Mouse (Mus musculus) mouse trophoblast stem cell (cell line): ENCODE results near the gene Cd2bp2.

Source experiments
- in situ Hi-C, 2 experiments: fragments of 300-500 bp; cut with MseI, MboI; formaldehyde crosslinking; loops; 2 replicates in 1 of 2; 3 replicates in 1 of 2; pipeline ENCODE4 v1.15.1; 2025

The Cd2bp2 gene

DNA sequence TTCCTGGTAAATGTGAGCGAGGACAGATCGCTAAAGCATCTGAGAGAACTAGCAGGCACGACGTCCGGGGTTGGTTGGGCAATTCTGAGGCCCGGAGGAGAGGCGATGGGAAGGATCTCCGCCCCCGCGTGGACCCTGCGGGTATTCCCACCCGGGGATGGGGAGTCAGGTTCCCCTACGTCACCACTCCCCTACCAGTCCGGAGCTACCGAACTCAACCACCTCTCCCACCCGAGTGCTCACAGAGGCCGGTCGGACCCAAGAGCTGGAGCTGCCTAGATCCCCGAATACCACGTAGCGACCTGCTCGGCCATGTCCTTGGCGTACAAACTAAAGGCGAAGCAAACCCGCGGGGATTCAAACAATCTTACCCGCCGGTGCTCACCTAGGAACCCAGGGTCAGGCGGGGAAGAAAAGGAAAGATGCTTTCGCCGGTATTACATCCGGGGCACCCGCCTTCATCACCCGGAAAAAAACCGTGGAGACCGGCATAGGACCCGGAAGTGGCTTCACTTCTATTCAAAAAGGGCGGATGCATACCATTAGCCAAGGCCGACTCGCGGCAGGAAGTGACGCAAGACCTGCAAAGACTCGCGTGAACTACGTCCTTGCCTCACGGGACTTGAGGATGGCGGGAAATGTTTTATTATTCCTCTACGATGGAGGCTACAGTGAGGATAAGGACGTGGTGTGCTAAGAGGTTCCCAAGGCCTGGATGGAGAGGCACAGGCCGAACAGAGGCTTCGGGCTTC is at the start of gene Cd2bp2:
Cd2bp2 (minus strand) TSS at position 507 of the 752 bp plus-strand sequence.
- in situ Hi-C loops, result no loop called here

GRCm38 (mm10) chr7:127244658-127245510 is 49.0 kb upstream of the Cd2bp2 start:
- in situ Hi-C loops, result no loop called here

GRCm38 (mm10) chr7:127243870-127244657 is 48.2 kb upstream of the Cd2bp2 start, which contains the start of gene Zfp771:
Gene Zfp771 (plus strand): TSS chr7:127244274.
- in situ Hi-C loops, result no loop called here

- in situ Hi-C loops, result no loop called here
These were observed 47.6 kb upstream of the Cd2bp2 start for GRCm38 (mm10) chr7:127243361-127243867.

DNA sequence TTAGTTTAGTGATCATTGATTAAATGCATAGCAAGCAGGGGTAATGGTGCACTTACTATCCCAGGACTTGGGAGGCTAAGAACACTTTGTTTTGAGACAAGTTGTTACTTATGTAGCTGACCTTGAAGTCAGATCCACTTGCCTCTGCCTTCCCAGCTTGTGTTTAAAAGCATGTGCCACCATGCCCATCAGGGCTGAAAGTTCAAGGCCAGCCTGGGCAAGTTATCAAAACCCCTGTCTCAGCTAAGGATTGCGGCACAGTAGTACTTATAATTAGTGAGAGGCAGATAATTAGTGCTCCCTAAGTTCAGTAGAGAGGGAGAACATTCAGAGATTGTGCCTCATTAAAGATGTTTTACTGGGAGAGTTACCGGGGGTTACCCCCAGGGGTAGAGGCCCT is 38.9 kb upstream of the Cd2bp2 start:
- in situ Hi-C loops, result no loop called here

DNA sequence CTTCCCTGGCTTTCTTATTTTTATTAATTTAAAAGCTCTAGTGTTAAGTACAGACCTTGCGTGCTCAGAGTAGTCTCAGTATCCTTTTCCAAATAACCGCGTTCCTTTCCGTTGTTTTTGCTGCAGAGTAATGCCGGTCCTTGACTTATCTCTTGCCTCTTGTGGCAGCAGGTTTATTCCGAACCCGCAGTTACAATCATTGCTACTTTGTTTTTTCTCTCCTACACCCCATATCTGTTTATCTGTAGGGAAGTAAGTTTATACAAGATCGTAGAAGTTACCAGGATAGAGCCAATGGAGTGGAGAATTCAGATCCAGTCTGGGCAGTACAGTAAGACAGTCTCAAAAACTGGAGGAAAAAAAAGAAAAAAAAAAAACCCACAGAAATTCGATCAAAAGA is 37.9 kb upstream of the Cd2bp2 start:
- in situ Hi-C loops, result no loop called here

GRCm38 (mm10) chr7:127233368-127233749 is 37.5 kb upstream of the Cd2bp2 start:
- in situ Hi-C loops, result no loop called here

DNA sequence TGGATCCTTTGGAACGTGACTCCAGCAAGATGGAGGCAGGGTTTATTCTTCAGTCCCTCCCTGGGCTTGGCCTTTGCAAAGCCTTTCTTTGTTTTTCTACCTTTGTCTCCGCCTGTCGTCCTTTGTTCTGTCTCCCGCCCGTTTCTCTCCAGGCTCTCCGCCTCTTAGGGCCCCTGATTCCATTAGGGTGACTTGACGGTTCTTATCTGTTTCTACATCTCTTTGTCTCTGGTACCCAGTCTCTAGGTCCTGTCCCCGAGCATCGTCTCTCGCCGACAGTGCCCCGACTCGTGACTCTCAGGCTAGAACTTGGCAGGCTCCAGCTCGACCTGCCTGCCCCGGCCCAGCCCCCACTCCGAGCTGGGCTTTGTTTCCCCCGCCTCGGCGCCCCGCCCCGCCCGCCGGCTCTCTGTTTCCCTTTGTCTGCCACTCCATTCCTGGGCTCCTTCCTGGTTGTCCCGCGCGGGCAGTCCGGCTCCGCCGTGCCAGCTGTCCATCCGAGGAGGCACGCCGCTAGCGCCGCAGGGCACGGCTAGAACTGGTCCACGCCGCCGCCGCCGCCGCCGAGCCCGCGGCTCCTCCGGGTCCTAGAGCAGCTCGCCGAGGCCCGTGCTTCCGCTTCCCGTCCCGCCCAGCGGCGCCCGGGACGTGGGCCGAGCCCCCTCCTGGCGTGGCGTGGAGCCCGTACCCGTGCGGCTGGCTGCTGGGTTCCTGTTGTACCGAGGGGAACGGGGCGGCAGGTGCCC is 36.9 kb upstream of the Cd2bp2 start, which contains the start of the genes Zfp553 and Sept1:
Zfp553 (plus strand) TSS at position 440 of the 746 bp plus-strand sequence.
Sept1 (minus strand) TSS at position 509 of the 746 bp plus-strand sequence.
- in situ Hi-C loops, result no loop called here

- in situ Hi-C loops, result no loop called here
These were observed 36.2 kb upstream of the Cd2bp2 start for GRCm38 (mm10) chr7:127231826-127232621.

- in situ Hi-C loops, result no loop called here
These were observed 35.5 kb upstream of the Cd2bp2 start for GRCm38 (mm10) chr7:127231376-127231775.

DNA sequence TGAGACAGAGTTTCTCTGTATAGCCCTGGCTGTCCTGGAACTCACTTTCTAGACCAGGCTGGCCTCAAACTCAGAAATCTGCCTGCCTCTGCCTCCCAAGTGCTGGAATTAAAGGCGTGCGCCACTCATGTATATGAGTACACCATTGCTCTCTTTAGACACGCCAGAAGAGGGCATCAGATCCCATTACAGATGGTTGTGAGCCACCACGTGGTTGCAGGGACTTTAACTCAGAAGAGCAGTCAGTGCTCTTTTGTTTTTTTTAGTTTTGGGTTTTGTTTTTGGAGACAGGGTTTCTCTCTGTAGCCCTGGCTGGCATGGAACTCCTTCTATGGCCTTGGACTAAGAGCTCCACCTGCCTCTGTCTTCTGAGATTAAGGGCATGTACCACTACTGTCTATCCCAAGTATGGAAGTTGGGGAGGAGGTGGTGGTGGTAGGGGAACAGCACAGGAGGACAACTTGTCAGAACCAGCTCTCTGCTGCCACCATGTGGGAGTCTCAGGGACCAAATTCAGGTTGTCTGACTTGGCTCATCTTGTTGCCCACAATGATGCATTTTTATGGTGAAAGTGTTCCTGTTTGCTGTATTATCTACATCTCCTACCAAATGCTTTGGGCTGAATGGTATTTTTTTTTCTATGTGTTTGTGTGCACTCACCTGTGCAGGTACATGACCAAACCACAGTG is 32.9 kb upstream of the Cd2bp2 start:
- in situ Hi-C loops, result no loop called here

- in situ Hi-C loops, result no loop called here
These were observed 29.5 kb upstream of the Cd2bp2 start for GRCm38 (mm10) chr7:127225147-127225995.

- in situ Hi-C loops, result no loop called here
These were observed 28.8 kb upstream of the Cd2bp2 start for GRCm38 (mm10) chr7:127224616-127225015.

GRCm38 (mm10) chr7:127223515-127224478 is 27.9 kb upstream of the Cd2bp2 start:
- in situ Hi-C loops, result no loop called here

- in situ Hi-C loops, result no loop called here
These were observed 27.3 kb upstream of the Cd2bp2 start for GRCm38 (mm10) chr7:127223106-127223505.

DNA sequence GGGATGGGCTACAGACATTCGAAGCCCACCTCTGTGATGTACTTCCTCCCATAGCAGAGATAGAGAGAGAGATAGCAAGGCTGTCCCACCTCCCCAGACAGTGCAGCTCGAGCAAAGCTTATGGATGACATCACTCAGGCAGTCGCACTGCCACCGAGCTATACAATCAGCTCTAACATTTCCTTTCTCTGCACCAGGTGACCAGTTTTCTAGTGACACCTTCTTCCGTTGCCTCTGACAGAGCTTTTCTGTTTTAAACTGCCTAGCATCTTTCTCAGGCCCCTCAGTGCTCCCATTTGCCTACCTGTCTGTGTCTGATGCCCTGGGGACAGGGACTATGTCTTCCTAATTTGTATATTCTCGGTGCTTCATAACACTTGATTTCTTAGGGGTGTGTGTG is 24.6 kb upstream of the Cd2bp2 start:
- in situ Hi-C loops, result no loop called here

- in situ Hi-C loops, result no loop called here
These were observed 22.8 kb upstream of the Cd2bp2 start for GRCm38 (mm10) chr7:127218670-127219069.
